Mouse (Mus musculus) neutrophil, adult 65 days (primary cell): ENCODE data around the gene Zfp719. TPM values are rescaled to one million over a fixed set of nuclear protein-coding genes. Genes with fewer than 3 reads are reported as not detected.

Experiments used
- total RNA-seq: library from RNA; stranded (reverse); gene quantifications from 2 replicates; pipeline ENCODE4 v1.2.4, GENCODE M21; 2023

Gene Zfp719
- total RNA-seq = 11.0 and 12.6 TPM in 2 replicates

GRCm38 (mm10) chr7:43579440-43580171 is at the start of gene Zfp719:
Zfp719 (plus strand) TSS chr7:43579610.

GRCm38 (mm10) chr7:43544225-43544977 is 35.0 kb upstream of the Zfp719 start, which contains the start of gene Cd33:
Cd33 (minus strand) TSS chr7:43544428.

GRCm38 (mm10) chr7:43562006-43562633 is 17.3 kb upstream of the Zfp719 start, which contains the start of gene Zfp658:
Zfp658 (plus strand) TSS chr7:43562256.

DNA sequence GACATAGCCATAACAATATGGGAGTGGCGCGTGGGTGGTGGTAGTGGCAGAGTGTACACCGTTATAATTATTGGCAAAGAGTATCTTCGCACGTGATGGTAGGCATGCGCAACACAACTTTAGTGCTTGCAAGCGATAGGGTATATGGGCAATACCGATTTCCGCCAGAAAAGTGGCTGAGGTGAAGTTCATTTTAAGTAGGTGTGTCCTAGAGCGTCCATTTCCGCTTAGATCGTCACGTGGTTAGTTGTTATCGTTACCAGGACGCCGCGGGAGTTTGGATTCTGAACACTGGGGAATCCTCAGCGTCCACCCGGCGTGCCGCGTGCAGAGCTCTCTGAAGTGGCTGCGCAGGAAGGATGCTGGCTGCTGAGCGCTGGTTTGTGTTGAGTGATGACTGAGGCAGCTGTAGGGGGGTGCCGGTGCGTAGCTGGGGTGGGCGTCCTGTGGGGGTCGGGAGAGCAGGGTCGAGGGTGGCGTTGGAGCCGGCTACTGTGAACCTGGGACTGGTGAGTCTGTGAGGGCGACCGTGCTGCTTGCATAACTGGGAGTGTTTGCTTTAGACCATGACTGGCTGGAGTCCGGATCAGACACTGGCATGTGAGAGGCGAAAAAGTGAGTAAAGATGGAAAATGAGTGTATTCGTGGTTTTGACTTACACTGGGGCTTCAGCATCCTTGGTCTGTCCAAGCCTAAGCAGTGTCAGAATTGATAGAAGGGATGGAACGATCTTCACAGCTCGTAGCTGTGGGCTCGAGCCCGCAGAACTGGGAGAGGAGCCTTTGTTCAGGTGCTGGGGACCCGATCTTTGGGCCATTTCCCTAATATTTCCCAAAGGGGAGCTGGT is 27.7 kb downstream of the Zfp719 start, which contains the start of gene Zfp819:
Gene Zfp819, plus strand, starts transcription at position 274 of the 847 bp plus-strand sequence.

GRCm38 (mm10) chr7:43634500-43634899 is 55.1 kb downstream of the Zfp719 start, which contains the start of gene Ceacam18:
Ceacam18 (plus strand) TSS chr7:43634707.

Other genes starting within 250 kb of the Zfp719 start
- gene Siglecf, start 228.3 kb upstream of the Zfp719 start, total RNA-seq = 9.6 and 11.8 TPM in 2 replicates
- 61.1 and 72.3 TPM in 2 replicates for gene Siglecg, start 171.4 kb upstream of the Zfp719 start, total RNA-seq
- not detected in 2 replicates for gene Lim2, start 151.9 kb upstream of the Zfp719 start, total RNA-seq
- gene Nkg7, start 142.5 kb upstream of the Zfp719 start, total RNA-seq = 18.8 and 33.1 TPM in 2 replicates
- not detected in 2 replicates for gene Cldnd2, start 138.8 kb upstream of the Zfp719 start, total RNA-seq
- gene Etfb, start 135.5 kb upstream of the Zfp719 start, total RNA-seq = 51.2 and 76.8 TPM in 2 replicates
- gene Gm45233, start 135.5 kb upstream of the Zfp719 start, total RNA-seq = not detected in 2 replicates
- gene Vsig10l, start 116.5 kb upstream of the Zfp719 start, total RNA-seq = 9.9 and 11.4 TPM in 2 replicates
- gene Iglon5, start 89.5 kb upstream of the Zfp719 start, total RNA-seq = not detected in 2 replicates
- gene 4931406B18Rik, start 73.7 kb upstream of the Zfp719 start, total RNA-seq = 0.98 TPM in 1 of 2 replicates, not detected in the other
- gene Cd33, start 35.2 kb upstream of the Zfp719 start, total RNA-seq = 529 and 701 TPM in 2 replicates
- gene Zfp658, start 17.4 kb upstream of the Zfp719 start, total RNA-seq = 3.1 and 3.6 TPM in 2 replicates
- gene Zfp819, start 27.6 kb downstream of the Zfp719 start, total RNA-seq = 0.41 and 0.63 TPM in 2 replicates
- not detected in 2 replicates for gene Ceacam18, start 55.1 kb downstream of the Zfp719 start, total RNA-seq
- 153 and 158 TPM in 2 replicates for gene Siglece, start 80.6 kb downstream of the Zfp719 start, total RNA-seq
- gene Ctu1, start 92.4 kb downstream of the Zfp719 start, total RNA-seq = 2.6 and 3.2 TPM in 2 replicates
- not detected in 2 replicates for gene Klk14, start 110.8 kb downstream of the Zfp719 start, total RNA-seq
- not detected in 2 replicates for gene Klk13, start 133.0 kb downstream of the Zfp719 start, total RNA-seq
- gene Klk12, start 189.3 kb downstream of the Zfp719 start, total RNA-seq = not detected in 2 replicates
- gene Klk11, start 195.0 kb downstream of the Zfp719 start, total RNA-seq = not detected in 2 replicates
- gene Klk10, start 201.4 kb downstream of the Zfp719 start, total RNA-seq = not detected in 2 replicates
- gene Klk9, start 212.3 kb downstream of the Zfp719 start, total RNA-seq = not detected in 2 replicates
- 1.4 and 1.7 TPM in 2 replicates for gene Klk8, start 218.0 kb downstream of the Zfp719 start, total RNA-seq
- not detected in 2 replicates for gene Klk7, start 231.7 kb downstream of the Zfp719 start, total RNA-seq
- not detected in 2 replicates for gene Klk6, start 244.9 kb downstream of the Zfp719 start, total RNA-seq